Mouse (Mus musculus) left cerebral cortex, adult 2 months (tissue): ENCODE measurements around the gene Csnk1e. TPM values are rescaled to one million over a fixed set of nuclear protein-coding genes. Genes with fewer than 3 reads are reported as not detected.

ENCODE experiments used
- DNase-seq, 2 experiments: peaks; one replicate each; pipeline ENCODE4 v3.0.0; 2021 to 2022; ENCODE audit warnings: low spot score in 2 of 2, mixed read lengths in 1 of 2; ENCODE audit errors: extremely low spot score in 1 of 2
- H3K27ac ChIP-seq: fragments of 200-600 bp; 2 replicates; pipeline ENCODE4 v1.8.1; 2022
- H3K4me3 ChIP-seq: fragments of 200-600 bp; 2 replicates; pipeline ENCODE4 v1.8.1; 2022
- CTCF ChIP-seq: fragments of 200-600 bp; IDR thresholded peaks from 2 replicates; pipeline ENCODE4 v1.8.1; 2022; ENCODE audit warnings: antibody characterized with exemption, mild to moderate bottlenecking, moderate library complexity
- intact Hi-C: fragments of 180-260 bp; cut with DNase I; formaldehyde crosslinking; loops from one replicate; pipeline ENCODE4 v1.15.1; 2025
- microRNA-seq, 2 experiments: library from miRNA; unstranded; fragments of <30 nt; microRNA quantifications; one replicate each; pipeline ENCODE4 v1.2.0; 2021
- total RNA-seq, 2 experiments: library from RNA; stranded (reverse); gene quantifications; 2 replicates each; pipeline ENCODE4 v1.2.3; 2021

Csnk1e gene
- total RNA-seq, 2 experiments from 2014 or later, result 153 to 159 TPM

GRCm38 (mm10) chr15:79368313-79368811 lies 87.0 kb downstream of the Csnk1e start:
- intact Hi-C loops, result no loop called here
- H3K4me3 ChIP-seq, result no peak overlapping the region
- no peak for TF ChIP-seq CTCF

More at GRCm38 (mm10) chr15:79368313-79368811, 87.0 kb downstream of the Csnk1e start:
- no peak for DNase-seq
- H3K27ac ChIP-seq, result peak overlapping the region; percentile 72

Small RNAs within 50 kb of the gene (microRNA-seq; reads per million reads assigned to microRNA genes)
- gene Gm44302, result 0 reads per million in 2 experiments
- gene Mir1943, result 1.5 to 3.3 reads per million in 2 experiments

Other genes starting within 250 kb of the Csnk1e start
- gene Pick1, start 226.4 kb downstream of the Csnk1e start, total RNA-seq, result 10 to 100 TPM; 55.7 to 57.8 TPM
- gene Gm49486, start 226.2 kb downstream of the Csnk1e start, total RNA-seq, result 1 to 10 TPM; 1.0 TPM
- gene Slc16a8, start 200.8 kb downstream of the Csnk1e start, total RNA-seq, result under 1 TPM in 1 of 2 experiments, not detected in 1; 0.25 TPM
- gene Baiap2l2, start 170.0 kb downstream of the Csnk1e start, total RNA-seq, result 1 to 10 TPM; 5.9 to 6.4 TPM
- 10 to 100 TPM; 21.3 to 22.6 TPM for gene Pla2g6, start 127.2 kb downstream of the Csnk1e start, total RNA-seq
- gene Maff, start 108.9 kb downstream of the Csnk1e start, total RNA-seq, result 1 to 10 TPM; 1.6 to 3.2 TPM
- gene Tmem184b, start 52.0 kb downstream of the Csnk1e start, total RNA-seq, result 10 to 100 TPM; 73.7 to 82.2 TPM
- gene Kcnj4, start 49.7 kb upstream of the Csnk1e start, total RNA-seq, result 100 to 1,000 TPM; 186 to 202 TPM
- under 1 TPM; 0.32 to 0.33 TPM for gene Kdelr3, start 60.8 kb upstream of the Csnk1e start, total RNA-seq
- gene Ddx17, start 91.2 kb upstream of the Csnk1e start, total RNA-seq, result 100 to 1,000 TPM; 323 to 340 TPM
- gene Dmc1, start 149.5 kb upstream of the Csnk1e start, total RNA-seq, result under 1 TPM; 0.66 to 0.91 TPM
- gene Fam227a, start 203.4 kb upstream of the Csnk1e start, total RNA-seq, result 10 to 100 TPM; 12.9 to 13.6 TPM
- 10 to 100 TPM; 42.6 to 49.4 TPM for gene Cby1, start 203.6 kb upstream of the Csnk1e start, total RNA-seq
- 10 to 100 TPM; 81.8 to 96.6 TPM for gene Tomm22, start 215.3 kb upstream of the Csnk1e start, total RNA-seq
- 10 to 100 TPM; 64.3 to 68.0 TPM for gene Josd1, start 232.4 kb upstream of the Csnk1e start, total RNA-seq
- gene Gtpbp1, start 235.3 kb upstream of the Csnk1e start, total RNA-seq, result 10 to 100 TPM; 54.2 to 58.0 TPM